Mouse (Mus musculus): ENCODE data around the gene Mccc2. TPM values are rescaled to one million over a fixed set of nuclear protein-coding genes. Genes with fewer than 3 reads are reported as not detected.
"Not testable (repeated sequence)": the region's sequence is repeated elsewhere in the genome, so short reads cannot be mapped to it uniquely, and the experiment has no call there.

Mccc2 gene
- 10 to 100 TPM; 26.6 to 30.7 (median 29.1) TPM for total RNA-seq (2022)

DNA sequence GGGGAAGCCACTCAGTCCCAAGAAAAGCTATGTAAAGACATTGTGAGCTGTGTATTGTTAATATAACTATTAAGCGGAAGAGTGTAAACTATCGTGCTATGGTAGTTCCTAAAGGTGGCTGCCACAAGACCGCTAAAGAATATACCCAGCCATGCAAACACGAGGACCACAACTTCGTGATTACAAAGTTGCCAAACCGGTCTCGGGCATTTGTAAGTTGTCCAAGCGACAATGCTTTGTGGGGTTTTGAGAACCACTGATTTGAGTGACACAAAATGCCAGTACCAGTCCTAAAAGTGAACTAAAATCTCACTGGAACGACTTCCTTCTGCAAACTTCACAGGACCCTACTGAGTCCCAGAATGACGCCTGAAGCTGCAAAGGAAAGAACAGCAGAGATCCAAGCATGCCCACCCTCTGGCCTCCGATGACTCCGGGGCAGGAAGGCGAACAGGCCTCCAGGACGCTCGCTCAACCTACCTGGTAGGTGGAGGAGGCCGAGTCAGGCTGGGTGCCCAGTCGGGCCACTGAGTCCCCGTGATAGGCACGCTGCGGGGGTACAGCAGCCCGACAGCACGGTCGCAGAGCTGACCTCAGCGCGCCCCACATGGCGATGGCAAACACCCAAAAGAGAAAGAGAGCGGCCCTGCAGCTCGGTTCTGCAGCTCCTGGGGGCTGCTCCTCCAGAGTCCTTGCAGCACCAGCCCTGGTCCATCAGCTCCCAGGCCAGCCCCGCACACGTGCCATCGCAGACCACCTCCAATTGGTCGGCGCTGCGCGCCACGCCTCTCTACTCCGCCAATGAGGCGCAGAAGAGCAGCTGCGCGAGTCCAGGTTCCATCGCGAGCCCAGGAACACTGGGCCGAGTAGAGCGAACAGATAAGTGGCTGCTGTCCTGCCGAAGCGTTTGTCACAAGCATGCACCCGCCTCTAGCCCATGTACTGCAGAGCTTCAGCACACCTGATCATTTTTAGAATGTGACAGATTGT lies at the start of gene Mccc2:
Gene Mccc2 (minus strand): TSS at position 734 of the 990 bp plus-strand sequence.
- DNase-seq (ENCODE audit: low spot score in 2 of 2) = peak; percentile 57 to 82

DNA sequence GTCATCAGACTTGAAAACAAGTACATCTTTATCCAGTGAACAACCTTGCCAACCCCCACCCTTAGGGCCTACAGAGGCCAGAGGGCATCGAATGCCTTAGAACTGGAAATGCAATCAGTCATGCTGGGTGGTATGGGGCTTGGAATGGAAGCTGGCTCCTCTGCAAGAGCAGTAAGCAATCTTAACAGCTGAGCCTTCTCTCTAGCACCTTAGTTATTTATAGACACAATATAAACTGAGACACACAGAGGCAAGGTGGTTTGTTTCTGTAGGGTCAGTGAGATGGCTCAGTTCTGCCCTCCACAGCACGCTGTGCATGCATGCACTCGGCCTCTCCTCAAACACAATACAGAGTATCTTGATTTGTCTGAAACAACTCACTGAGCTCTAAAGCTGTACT lies 48.5 kb upstream of the Mccc2 start:
- DNase-seq (ENCODE audit: low spot score in 2 of 2) = no peak

DNA sequence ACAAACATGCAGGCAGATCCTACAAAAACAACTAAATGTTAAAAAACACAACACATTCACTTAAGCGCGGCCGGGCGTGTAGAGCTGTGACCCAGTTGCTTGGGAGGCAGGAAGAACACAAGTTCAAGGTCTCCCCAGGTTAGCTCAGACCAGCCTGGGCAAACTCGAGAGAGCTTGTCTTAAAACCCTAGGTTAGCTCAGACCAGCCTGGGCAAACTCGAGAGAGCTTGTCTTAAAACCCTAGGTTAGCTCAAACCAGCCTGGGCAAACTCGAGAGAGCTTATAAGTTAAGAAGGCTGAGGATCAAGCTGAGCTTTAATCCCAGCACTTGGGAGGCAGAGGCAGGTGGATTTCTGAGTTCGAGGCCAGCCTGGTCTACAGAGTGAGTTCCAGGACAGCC lies 42.3 kb upstream of the Mccc2 start:
- not testable (repeated sequence) for DNase-seq (ENCODE audit: low spot score in 2 of 2)

DNA sequence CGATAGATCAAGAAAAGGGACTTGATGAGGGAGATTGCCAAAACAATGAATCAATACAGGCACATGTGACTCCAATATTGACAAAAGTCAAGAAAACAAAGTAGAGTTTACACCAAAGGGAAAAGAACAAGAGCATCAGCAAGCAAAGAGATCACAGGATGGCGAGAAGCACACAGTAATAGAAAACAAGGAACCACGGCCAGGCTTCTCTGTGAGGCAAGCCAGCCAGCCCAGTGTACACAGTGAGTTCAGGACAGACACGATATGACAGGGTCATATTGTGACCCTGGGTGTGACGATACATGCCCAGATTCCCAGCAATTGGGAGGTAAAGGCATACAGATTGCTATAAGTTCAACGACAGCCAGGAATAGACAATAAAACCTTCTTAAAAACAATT lies 10.6 kb upstream of the Mccc2 start:
- DNase-seq (ENCODE audit: low spot score in 2 of 2) = no peak

DNA sequence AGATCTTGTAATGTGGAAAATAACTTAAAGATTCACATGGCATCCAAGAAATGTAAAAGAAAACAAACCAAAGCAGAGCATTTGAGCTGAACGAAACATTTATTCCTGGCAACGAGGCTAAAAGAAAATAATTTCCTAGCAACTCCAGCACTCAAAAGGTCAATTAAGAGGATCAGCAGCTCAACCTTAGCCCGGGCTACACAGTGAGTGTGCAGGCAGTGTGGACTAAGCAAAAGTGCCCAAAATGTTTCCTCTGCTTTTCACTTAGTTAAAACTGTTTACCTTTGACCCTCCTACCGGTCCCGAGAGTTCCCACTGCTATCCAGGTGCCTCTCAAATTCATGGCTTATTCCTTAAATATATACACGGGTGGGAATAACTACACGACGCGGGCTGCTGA lies 1.5 kb upstream of the Mccc2 start:
- no peak for DNase-seq (ENCODE audit: low spot score in 2 of 2)

DNA sequence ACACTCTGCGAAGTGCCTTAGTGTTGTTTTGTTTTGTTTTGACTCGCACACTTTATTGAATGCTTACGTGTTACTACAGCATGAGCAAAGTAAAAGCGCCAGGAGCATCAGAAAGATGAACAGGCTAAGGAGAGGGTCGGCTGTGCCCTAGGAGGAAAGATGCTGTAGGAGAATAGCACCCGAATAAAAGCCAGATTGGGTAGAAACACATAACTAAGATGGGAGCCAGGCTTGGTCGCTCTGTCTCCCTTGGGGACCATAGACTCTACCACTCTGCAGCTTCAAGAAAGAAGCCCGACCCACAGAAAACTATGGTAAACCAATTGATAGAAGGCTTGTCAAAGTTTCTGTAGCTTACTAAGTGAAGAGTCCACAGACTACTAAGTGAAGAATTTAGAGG lies 498 bp upstream of the Mccc2 start:
- DNase-seq (ENCODE audit: low spot score in 2 of 2) = no peak

DNA sequence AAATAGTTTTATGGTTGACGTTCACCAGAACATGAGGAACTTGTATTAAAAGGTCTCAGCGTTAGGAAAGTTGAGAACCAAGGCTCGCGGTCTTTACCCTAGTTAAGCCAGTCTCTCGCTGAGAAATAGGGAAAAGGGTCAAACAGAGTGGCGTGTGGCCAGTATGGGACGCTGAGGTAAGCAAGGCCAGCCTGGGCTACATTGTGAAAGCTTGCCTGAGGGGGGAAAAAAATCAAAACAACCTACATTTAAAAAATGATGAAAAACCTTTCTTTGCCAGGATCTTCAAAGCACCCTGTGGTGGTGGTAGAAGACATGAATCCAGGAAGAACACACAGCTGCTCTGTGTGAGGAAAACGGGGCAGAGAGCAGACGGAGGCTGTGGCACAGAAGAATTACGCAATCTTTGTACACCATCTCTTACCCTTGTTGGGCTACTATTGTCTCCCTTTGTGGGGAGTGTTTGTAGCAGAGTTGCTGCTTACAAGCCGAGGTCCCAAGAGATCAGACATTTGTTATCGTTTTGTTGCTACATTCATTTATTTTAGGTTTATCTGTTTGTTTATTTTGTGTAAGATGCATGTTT lies 9.4 kb downstream of the Mccc2 start:
- no peak for DNase-seq (ENCODE audit: low spot score in 2 of 2)

DNA sequence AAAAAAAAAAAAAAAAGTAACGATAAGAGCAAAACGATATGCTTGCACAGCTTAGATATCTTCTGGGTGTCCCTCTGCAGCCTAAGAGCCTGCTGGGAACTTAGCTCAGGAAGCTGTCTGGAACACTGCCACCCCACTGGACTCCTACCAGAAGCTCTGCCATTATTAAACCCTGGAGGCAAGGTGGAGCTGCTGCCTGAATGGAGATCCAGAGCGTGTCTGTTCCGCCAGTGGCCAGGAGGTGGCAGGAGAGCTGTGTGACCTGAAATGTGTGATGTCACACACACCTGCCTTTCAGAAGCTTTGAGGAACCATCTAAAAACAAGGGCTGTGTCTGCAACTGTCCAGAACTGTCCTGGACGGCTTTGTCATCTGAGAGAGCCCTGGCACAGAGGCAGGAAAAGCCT lies 13.6 kb downstream of the Mccc2 start:
- DNase-seq (ENCODE audit: low spot score in 2 of 2) = peak; percentile 71 to 72

DNA sequence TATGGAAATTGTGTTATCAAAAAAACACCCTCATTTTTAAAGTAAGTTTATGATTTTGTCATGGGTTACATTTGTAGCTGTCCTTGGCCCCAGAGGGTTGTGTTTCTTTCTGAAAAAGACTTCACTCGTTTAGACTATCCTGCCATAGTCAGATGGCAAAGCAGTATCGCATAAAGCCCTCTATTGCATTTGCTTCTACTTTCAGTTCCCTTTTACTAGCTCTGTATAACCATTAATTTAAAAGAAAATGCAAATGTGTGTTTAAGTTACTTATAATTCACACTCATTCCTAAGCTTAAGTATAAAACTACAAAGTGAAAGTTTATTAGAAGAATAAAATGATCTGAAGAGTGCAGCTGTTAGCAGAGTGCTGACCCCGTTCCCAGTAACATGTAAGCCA lies 16.4 kb downstream of the Mccc2 start:
- no peak for DNase-seq (ENCODE audit: low spot score in 2 of 2)

DNA sequence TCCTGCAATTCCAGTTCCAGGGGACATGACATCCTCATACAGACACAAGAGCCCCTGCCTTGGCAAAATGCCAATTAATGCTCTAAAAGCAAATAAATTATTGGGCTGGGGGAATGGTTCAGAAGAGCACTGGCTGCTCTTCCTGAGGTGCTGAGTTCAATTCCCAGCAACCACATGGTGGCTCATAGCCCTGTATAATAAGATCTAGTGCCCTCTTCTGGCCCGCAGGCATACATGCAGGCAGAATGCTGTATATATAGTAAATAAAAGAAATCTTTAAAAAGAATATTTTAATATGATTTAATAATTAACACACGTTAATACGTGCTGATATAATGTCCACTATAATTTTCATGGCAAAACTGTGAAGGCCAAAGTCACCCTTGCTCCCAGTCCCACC lies 17.3 kb downstream of the Mccc2 start:
- DNase-seq (ENCODE audit: low spot score in 2 of 2) = no peak

DNA sequence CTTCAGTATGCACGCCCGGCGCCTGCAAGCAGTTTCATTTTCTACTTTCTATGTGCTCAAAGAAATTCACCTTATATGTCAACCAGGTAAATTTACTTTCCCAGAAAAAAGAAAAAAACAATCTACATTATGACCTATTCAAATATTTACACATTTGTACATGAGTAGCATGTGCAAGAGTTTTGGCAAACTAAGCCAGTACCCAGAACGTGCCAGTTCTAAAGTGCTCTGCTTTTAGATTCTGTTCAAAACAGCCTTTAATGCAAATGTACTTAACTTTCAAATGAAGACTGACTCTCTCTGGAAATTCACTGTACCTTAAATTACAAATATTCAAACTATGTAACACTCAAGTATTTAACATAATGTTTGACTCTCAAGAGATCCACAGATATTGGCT lies 25.8 kb downstream of the Mccc2 start:
- DNase-seq (ENCODE audit: low spot score in 2 of 2) = no peak

DNA sequence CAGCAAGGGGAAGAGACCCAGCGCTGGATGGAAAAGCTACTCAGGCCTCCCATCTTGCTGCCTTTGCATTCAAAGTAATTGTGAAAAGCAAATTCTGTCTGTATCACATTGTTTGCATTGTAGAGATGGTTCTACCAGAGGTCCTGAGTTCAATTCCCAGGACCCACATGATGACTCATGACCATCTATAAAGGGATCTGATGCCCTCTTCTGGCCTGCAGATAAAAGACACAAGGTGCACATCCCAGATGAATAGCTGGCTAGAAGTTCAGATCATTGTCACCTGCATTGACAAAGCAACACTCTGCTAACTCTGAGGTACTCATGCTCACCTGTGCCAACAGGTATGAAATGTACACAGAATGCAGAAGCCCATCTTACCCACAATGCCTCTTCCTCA lies 32.1 kb downstream of the Mccc2 start:
- no peak for DNase-seq (ENCODE audit: low spot score in 2 of 2)

DNA sequence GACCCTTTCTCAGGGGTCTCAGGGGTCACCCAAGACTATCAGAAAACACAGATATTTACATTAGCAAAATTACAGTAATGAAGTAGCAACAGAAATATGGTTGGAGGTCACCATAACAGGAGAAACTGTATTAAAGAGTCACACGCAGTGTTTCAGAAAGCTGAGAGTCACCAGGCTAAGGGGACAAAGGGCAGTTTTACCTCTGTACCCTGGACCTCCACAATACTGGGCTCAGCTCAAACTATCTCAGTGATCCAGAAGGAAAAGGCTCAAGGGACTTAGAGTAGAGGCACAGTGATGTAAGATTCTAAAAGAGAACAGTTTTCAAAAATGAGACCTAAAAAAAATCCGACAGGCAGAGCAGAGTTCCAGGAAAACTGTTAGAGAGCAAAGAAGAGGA lies 36.0 kb downstream of the Mccc2 start:
- DNase-seq (ENCODE audit: low spot score in 2 of 2) = no peak

DNA sequence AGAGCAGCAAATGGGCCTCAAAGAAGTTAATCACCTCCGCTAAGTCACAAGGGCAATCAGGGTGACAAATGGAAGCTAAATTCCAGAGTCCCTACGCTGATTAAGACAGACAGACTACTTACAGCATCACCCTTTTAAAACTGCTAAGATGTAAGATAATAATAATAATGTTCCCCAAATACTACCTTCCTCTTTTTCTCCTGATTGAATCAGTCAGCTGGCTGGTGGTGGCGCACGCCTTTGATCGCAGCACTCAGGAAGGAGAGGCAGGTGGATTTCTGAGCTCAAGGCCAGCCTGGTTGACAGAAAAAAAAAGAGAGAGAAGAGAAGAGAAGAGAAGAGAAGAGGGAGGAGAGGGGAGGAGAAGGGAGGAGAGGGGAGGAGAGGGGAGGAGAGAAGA lies 45.4 kb downstream of the Mccc2 start:
- DNase-seq (ENCODE audit: low spot score in 2 of 2) = no peak

DNA sequence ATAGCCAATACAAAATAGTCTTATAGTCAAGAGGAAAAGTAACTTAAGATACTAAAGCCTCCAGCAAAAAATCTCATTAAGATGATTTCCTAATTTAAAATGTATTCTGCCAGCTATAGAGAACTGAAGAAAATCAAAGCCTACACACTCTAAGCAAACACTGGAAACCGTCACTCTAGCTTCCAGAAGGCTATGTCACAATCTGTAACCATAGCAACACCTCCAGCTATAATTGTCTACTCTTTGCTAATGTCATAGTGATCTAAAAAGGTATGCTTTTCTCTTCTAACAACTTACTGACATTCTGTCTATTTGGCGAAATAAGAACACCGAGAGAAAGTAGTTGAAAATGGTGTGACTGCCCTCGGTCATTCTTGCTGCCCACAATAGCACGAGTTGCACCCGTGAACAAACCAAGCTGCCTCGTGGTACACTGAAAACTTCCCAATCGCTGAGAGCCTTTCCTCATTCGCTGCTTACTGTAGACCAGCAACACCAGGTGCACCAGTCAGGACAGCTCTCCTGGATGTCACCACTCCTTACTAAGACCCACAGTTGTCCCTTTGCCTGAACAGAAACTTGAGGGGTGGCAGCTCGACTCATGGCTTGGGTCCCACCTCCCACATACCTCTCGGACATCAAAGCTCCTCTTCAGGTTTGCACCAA lies 48.3 kb downstream of the Mccc2 start:
- no peak for DNase-seq (ENCODE audit: low spot score in 2 of 2)

DNA sequence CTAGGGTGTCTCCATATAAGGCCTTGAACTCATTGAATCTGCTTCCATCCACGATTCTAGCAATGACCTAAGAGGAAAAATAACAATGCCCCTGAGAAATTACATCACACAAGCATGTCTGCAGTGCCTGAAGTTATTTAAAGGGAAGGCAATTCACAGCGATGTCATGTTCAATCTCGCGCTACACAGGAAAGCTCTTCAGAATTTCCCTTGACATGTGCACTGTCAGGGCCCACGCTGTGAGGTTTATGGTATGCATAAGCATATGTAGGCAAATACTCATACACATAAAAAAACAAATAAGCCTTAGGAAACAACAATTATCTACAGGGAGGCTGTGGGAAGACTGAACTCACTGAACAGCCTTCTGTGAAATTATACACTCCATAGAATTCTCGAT lies 51.6 kb downstream of the Mccc2 start:
- DNase-seq (ENCODE audit: low spot score in 2 of 2) = no peak

DNA sequence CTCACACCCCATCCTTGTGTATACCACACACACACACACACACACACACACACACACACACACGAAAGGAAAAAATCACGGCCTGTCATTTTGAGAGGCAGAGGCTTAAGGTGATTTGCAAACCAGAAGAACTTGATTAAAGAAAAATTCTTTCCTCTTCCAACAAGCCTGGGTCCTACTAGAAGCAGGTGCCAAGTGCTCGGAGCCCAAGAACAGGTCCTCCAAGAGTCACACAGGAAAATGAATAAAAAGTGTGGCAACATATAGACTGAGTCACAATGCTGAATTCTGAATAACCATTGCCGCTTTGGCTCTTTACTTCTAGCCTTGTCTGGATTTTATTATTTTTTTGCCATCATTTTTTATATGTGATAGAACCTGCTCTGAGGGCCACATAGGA lies 53.8 kb downstream of the Mccc2 start:
- no peak for DNase-seq (ENCODE audit: low spot score in 2 of 2)

DNA sequence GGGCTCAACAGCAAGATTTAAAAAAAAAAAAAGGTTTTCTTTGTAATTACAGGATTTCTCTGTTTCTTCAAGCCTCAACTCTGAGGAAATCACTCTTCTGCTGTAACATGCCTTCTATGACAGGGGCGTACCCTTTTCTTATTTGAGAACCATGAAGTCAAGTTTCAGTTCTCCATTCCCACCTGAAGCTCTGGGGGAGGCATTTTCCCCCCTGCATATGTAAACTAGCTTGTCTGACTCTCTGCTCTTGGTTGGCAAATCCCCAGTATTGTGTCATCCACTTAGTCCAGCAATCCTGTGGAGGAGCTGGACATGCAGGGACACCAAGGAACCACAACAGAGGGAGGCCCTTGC lies 59.9 kb downstream of the Mccc2 start:
- DNase-seq (ENCODE audit: low spot score in 2 of 2) = no peak

DNA sequence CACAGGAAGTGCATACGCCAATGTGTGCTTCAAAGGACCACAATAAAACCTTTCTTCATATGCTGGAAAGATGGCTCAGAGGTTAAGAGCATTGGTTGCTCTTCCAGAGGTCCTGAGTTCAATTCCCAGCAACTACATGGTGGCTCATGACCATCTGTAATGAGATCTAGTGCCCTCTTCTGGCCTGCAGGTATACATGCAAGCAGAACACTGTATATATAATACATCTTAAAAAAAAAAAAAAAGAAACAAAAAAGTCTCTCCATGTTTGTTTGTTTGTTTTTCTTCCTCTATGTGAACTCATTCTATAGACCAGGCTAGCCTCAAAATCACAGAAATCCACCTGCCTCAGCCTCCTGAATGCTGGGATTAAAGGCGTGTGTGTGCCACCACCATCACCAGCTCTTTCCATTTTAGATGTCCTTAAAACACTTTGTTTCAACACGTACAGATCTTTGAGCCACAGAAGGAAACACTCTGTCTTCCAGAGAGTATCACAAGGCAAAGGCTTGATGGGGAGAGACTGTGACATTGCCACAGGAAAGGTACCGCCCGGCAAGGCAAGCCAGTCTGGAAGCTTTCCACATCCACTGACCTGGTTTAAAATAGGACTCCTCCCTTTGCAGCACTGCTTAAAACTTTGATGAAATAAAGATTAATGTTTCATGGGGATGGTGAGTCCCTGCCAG lies 60.4 kb downstream of the Mccc2 start:
- no peak for DNase-seq (ENCODE audit: low spot score in 2 of 2)

DNA sequence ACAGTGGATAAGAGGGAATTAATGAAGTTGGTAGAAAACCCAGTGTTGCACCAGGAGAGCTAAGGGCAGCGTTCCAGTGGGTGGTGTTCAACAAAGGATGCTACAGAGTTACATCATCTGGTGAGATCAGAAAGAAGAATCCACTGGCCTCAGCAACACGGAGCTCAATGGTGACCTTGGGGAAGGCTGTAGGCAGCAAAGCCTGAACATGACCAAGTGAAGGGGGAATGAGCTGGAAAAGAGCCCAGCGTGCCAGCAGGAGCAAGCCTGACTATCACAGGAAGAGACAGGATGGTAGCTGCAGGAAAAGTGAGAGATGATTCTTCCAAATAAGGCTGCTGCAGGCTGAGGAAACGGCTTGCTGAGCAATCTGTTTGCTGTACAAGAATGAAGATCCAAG lies 68.0 kb downstream of the Mccc2 start:
- DNase-seq (ENCODE audit: low spot score in 2 of 2) = no peak

DNA sequence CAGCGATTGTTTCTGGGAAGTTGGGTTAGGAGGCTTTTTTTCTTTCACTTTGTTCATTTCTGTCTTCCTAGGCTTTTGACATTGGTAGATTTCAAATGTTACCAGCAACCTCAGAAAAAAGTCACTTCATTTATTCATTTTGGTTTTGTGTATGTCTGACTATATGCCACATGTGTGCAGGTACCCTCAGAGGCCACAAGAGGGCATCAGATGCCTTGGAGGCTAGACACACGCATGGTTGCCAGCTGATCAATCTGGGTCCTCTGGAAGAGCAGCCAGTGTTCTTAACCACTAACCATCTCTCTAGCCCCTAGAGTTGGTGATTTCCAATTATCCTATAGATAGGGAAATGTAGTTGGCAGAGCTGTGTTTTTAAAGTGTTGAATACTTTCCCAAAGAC lies 71.9 kb downstream of the Mccc2 start:
- no peak for DNase-seq (ENCODE audit: low spot score in 2 of 2)

DNA sequence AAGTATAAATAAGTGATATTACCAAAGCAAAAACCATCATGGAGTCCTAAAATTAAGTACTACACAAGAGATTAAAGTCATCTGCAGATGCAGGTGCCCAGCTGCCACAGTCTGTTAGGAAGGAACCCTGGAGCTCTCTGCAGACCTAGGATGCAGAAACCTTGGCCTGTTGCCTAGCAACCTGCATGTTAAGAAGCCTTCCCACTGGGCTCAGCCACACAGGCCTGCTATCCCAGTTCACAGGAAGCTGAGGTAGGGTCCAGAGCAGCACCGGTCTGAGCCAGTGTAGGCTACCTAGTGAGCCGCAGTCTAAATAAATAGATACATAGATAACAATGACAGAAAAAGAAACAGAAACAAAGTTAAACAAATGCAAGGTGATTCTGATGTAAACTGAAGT lies 74.8 kb downstream of the Mccc2 start:
- DNase-seq (ENCODE audit: low spot score in 2 of 2) = peak in 1 of 2 experiments; percentile 37
